Mouse (Mus musculus): ENCODE measurements around the gene S1pr3.

Gene S1pr3

GRCm38 (mm10) chr13:51446550-51446949 lies 38.1 kb downstream of the S1pr3 start:
- DNase-seq (ENCODE audit: low spot score), result no peak

DNA sequence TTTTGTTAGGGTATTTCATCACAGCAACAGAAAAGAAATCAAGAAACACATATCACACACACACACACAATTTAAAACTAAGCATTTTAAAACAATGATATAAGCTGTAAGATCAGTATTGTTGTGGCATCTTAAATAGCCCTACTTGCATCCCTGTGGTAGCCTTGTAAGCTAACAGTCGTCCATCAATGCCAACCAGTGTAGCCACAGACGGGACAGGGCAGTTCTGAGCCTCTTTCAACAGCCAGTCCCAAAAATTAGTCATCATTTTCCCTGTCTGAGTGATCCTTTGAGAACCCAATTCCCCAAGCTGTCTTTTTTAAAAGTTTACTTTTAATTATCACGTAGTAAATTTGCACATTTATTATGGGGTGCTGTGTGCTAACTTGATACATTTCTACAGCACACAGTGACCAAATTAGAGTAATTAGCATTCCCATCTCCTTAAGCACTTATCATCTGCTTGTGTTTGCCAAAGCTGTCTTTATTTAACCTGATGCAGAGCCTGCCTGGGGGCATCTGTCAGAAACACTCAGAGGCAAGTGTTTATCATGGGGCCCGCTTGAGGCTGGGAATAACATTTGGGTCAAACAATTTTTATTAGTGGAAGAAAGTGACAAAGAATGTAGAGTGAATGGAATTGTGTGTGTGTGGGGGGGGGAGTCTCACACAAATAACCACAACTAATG lies 47.9 kb downstream of the S1pr3 start:
- no peak for DNase-seq (ENCODE audit: low spot score)

GRCm38 (mm10) chr13:51464294-51464693 lies 55.9 kb downstream of the S1pr3 start:
- DNase-seq (ENCODE audit: low spot score), result no peak

GRCm38 (mm10) chr13:51466117-51466841 lies 57.8 kb downstream of the S1pr3 start:
- no peak for DNase-seq (ENCODE audit: low spot score)

DNA sequence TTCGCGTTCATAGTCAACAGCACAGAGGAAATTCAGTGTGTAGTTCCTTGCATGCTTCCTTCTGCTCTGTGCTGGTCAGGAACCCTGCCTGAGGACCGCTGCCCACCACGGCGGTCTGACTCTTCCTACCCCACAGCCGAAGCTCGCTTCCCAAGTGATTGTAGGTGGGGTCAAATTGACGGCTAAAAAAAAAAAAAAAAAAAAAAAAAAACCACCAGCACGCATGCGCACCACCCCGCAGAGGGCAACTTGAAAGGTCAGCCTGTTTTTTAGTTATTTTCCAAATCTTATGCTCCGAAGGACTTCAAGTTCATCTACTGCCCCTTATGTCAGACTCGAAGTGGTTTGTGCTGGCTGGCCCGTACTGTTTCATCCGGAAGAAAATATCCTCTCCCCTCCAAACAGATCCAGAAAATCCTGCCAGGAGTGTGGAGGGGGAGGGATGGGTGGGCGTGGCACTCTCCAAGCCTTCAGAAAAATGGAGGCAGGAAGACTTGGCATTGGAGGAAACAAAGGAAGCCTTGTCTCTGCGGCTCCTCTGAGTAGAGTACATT lies 60.3 kb downstream of the S1pr3 start:
- DNase-seq (ENCODE audit: low spot score), result no peak

Measured in ovary, postnatal 14 days (tissue).